In genomic region chr11:94762775-94763174, GRCm38 (mm10) we compare ENCODE assay signal across 26 mouse cellular contexts. TPM values are rescaled to one million over a fixed set of nuclear protein-coding genes. Genes with fewer than 3 reads are reported as not detected.
DNase-seq lines count a peak whose midpoint lies in the region; ATAC-seq and TF ChIP-seq lines count a peak whose summit lies in the region.
"Had no signal": no experiment of that assay in that cellular context is flagged by ENCODE, and none has a peak within 500 bp of the region (broad histone marks: within the 10 kb centered on the region; RNA-seq: fewer than 3 reads in every experiment).

No protein-coding gene starts in this region.

- no peaks in the 10 kb centered on the region for H3K9me3 ChIP-seq in liver, embryonic 14.5 days (ENCODE audit: control insufficient read depth, low read length)
- H3K9me3 ChIP-seq: embryonic facial prominence, embryonic 13.5 days; heart, embryonic 15.5 days; lung, embryonic 15.5 days; midbrain, embryonic 13.5 days had no signal

- H3K27ac ChIP-seq in liver, embryonic 14.5 days, result no peak overlapping the region
- H3K27ac ChIP-seq: embryonic facial prominence, embryonic 13.5 days; heart, adult 2 months; heart, embryonic 15.5 days; lung, embryonic 15.5 days; midbrain, embryonic 13.5 days had no signal

- no peaks in the 10 kb centered on the region for H3K27me3 ChIP-seq in liver, embryonic 14.5 days (ENCODE audit: control insufficient read depth, insufficient read depth, low read length)
- H3K27me3 ChIP-seq: embryonic facial prominence, embryonic 13.5 days; heart, embryonic 15.5 days; lung, embryonic 15.5 days; midbrain, embryonic 13.5 days had no signal

- 31% methylated on average over 6 of the region's 6 CpGs for WGBS in liver, embryonic 14.5 days (ENCODE audit: insufficient replicate concordance)

- no peak for ATAC-seq in liver, embryonic 14.5 days (ENCODE audit: insufficient read depth)
- ATAC-seq: activated CD4-positive, CD25-positive, alpha-beta regulatory T cell, adult 4 months; forebrain, embryonic 14.5 days; hindbrain, embryonic 16.5 days; midbrain, embryonic 13.5 days had no signal

- no peak for DNase-seq in liver, embryonic 14.5 days (ENCODE audit: low read depth in 3 of 3, low spot score in 3 of 3)
- no peak for DNase-seq in liver
- peak; percentile 28 for DNase-seq in thymus, postnatal 4 days
- DNase-seq in thymus, adult 18-20 months, result no peak
- DNase-seq in ZHBTc4 (ENCODE audit: low read depth, low spot score), result peak; percentile 49
- no peak for DNase-seq in left cerebral cortex, adult 9 months (ENCODE audit: low spot score in 2 of 2)
- DNase-seq in MN1 (ENCODE audit: low spot score), result no peak
- DNase-seq: cerebellum, postnatal 14 days; gastrocnemius, postnatal 25 days; heart, adult 2 months; kidney, adult 2 months; layer of hippocampus, postnatal 36 days; right cerebral cortex, postnatal 14 days; thymus, postnatal 14 days had no signal

- no peak for TF ChIP-seq EP300 in liver, embryonic 14.5 days (IDR thresholded peaks at IDR 0.05; ENCODE audit: low read depth)

- no peaks in the 10 kb centered on the region for H3K4me1 ChIP-seq in liver, embryonic 14.5 days (replicated peaks; ENCODE audit: control insufficient read depth in 2 of 2, insufficient read depth in 2 of 2, low read length in 1 of 2)
- H3K4me1 ChIP-seq: heart, embryonic 15.5 days; lung, embryonic 15.5 days; midbrain, embryonic 13.5 days had no signal

- TF ChIP-seq CTCF in liver, embryonic 14.5 days (IDR thresholded peaks at IDR 0.05; ENCODE audit: low read depth), result peak; percentile 30

- H3K36me3 ChIP-seq in liver, embryonic 14.5 days (replicated peaks; ENCODE audit: control insufficient read depth, insufficient read depth, low read depth), result no peaks in the 10 kb centered on the region
- H3K36me3 ChIP-seq: embryonic facial prominence, embryonic 13.5 days; heart, embryonic 15.5 days; lung, embryonic 15.5 days; midbrain, embryonic 13.5 days had no signal

- no peak overlapping the region for H3K4me2 ChIP-seq in liver, embryonic 14.5 days (ENCODE audit: low read depth)
- H3K4me2 ChIP-seq: embryonic facial prominence, embryonic 13.5 days; heart, embryonic 15.5 days; lung, embryonic 15.5 days; midbrain, embryonic 13.5 days had no signal

- H3K4me3 ChIP-seq in liver, embryonic 14.5 days (ENCODE audit: insufficient read depth in 1 of 2, low read depth in 2 of 2, low read length in 2 of 2), result no peak overlapping the region
- H3K4me3 ChIP-seq: embryonic facial prominence, embryonic 13.5 days; heart, adult 2 months; heart, embryonic 15.5 days; lung, embryonic 15.5 days; midbrain, embryonic 13.5 days had no signal

- no peak overlapping the region for H3K9ac ChIP-seq in liver, embryonic 14.5 days (replicated peaks)
- H3K9ac ChIP-seq: embryonic facial prominence, embryonic 13.5 days; heart, embryonic 15.5 days; lung, embryonic 15.5 days; midbrain, embryonic 13.5 days had no signal

RNA-seq across cellular contexts. Expression of gene Tmem92, which starts 19.7 kb away (rescaled TPM):
- not detected in 2 replicates for polyA plus RNA-seq in liver, embryonic 14.5 days (2012; rRNA removed)
- polyA plus RNA-seq in liver, embryonic 14.5 days (2014; fragmentation: Nextera tagmentation; extraction: Ambion mirVana), result not detected in 2 replicates
- polyA plus RNA-seq: activated CD4-positive, CD25-positive, alpha-beta regulatory T cell, adult 4 months; brain, embryonic 14.5 days; embryonic facial prominence, embryonic 13.5 days; forebrain, embryonic 14.5 days; heart, adult 2 months; heart, embryonic 15.5 days; hindbrain, embryonic 16.5 days; kidney, adult 2 months; limb, embryonic 14.5 days; lung, embryonic 15.5 days; midbrain, embryonic 13.5 days; neural tube, embryonic 14.5 days; spleen, adult 2 months; stomach, embryonic 14.5 days had no signal

RNA-seq across cellular contexts. Expression of gene Cdc34b, which starts 21.2 kb away (rescaled TPM):
- 0.03 TPM in 1 of 2 replicates, not detected in the other for polyA plus RNA-seq in liver, embryonic 14.5 days (2012; rRNA removed)
- 0.08 TPM in 1 of 2 replicates, not detected in the other for polyA plus RNA-seq in liver, embryonic 14.5 days (2014; fragmentation: Nextera tagmentation; extraction: Ambion mirVana)
- polyA plus RNA-seq: activated CD4-positive, CD25-positive, alpha-beta regulatory T cell, adult 4 months; embryonic facial prominence, embryonic 13.5 days; forebrain, embryonic 14.5 days; heart, embryonic 15.5 days; hindbrain, embryonic 16.5 days; neural tube, embryonic 14.5 days; spleen, adult 2 months; stomach, embryonic 14.5 days had no signal

RNA-seq across cellular contexts. Expression of gene Gm11541, which starts 58.5 kb away (rescaled TPM):
- polyA plus RNA-seq in liver, embryonic 14.5 days (2012; rRNA removed), result not detected in 2 replicates
- not detected in 2 replicates for polyA plus RNA-seq in liver, embryonic 14.5 days (2014; fragmentation: Nextera tagmentation; extraction: Ambion mirVana)
- polyA plus RNA-seq: activated CD4-positive, CD25-positive, alpha-beta regulatory T cell, adult 4 months; forebrain, embryonic 14.5 days; heart, adult 2 months; heart, embryonic 15.5 days; kidney, adult 2 months; midbrain, embryonic 13.5 days; neural tube, embryonic 14.5 days; spleen, adult 2 months had no signal

Comparison
In these comparisons a context has a peak if more than half of its experiments do, and no peak if none do; other contexts are left out.
1. DNase-seq: peak in thymus, postnatal 4 days (single experiment) and ZHBTc4 (single experiment); none in liver, embryonic 14.5 days (0 of 3), liver (single experiment), thymus, adult 18-20 months (0 of 2), left cerebral cortex, adult 9 months (0 of 2) and MN1 (single experiment).